Mouse (Mus musculus) MEL (cell line): Measurements from ENCODE around the gene Gdf1. TPM values are rescaled to one million over a fixed set of nuclear protein-coding genes. Genes with fewer than 3 reads are reported as not detected.

Experiments
- DNase-seq: peaks from one replicate; pipeline ENCODE4 v3.0.0; 2011; ENCODE audit warnings: low read depth, low spot score
- H3K27ac ChIP-seq: 2 replicates; pipeline ENCODE4 v1.5.1; 2012; ENCODE audit warnings: low read depth, mild to moderate bottlenecking, control low read depth, low read length, moderate library complexity; ENCODE audit not compliant: control insufficient read depth
- H3K27me3 ChIP-seq, 2 experiments: fragments of 150-350 bp in 1 of 2; sonication (generic) in 1 of 2; 2 replicates each; pipeline ENCODE4 v1.6.1; 2012; ENCODE audit warnings: low read length in 2 of 2, mild to moderate bottlenecking in 2 of 2, improper control_type of control experiment in 1 of 2, moderate library complexity in 1 of 2; ENCODE audit not compliant: insufficient read depth in 2 of 2, control insufficient read depth in 1 of 2
- H3K36me3 ChIP-seq, 2 experiments: 2 replicates each; pipeline ENCODE4 v1.6.1; 2012 to 2014; ENCODE audit warnings: low read length in 2 of 2, improper control_type of control experiment in 1 of 2, inconsistent platforms in 1 of 2, mild to moderate bottlenecking in 1 of 2; ENCODE audit not compliant: insufficient read depth in 2 of 2, control insufficient read depth in 1 of 2
- H3K4me1 ChIP-seq, 2 experiments: fragments of 150-350 bp in 1 of 2; sonication (generic) in 1 of 2; 2 replicates each; pipeline ENCODE4 v1.6.1; 2012; ENCODE audit warnings: low read length in 2 of 2, improper control_type of control experiment in 1 of 2, mild to moderate bottlenecking in 1 of 2; ENCODE audit not compliant: insufficient read depth in 2 of 2, control insufficient read depth in 1 of 2
- H3K4me3 ChIP-seq, 2 experiments: fragments of 150-350 bp in 1 of 2; sonication (generic) in 1 of 2; 2 replicates each; pipeline ENCODE4 v1.5.1; 2012; ENCODE audit warnings: low read depth in 2 of 2, low read length in 2 of 2, mild to moderate bottlenecking in 2 of 2, moderate library complexity in 2 of 2, control low read depth in 1 of 2, improper control_type of control experiment in 1 of 2; ENCODE audit not compliant: control insufficient read depth in 1 of 2, insufficient read depth in 1 of 2
- H3K79me2 ChIP-seq: 2 replicates; pipeline ENCODE4 v1.6.1; 2012; ENCODE audit warnings: mild to moderate bottlenecking, low read length, moderate library complexity; ENCODE audit not compliant: control insufficient read depth, poor library complexity, insufficient read depth
- H3K9ac ChIP-seq: 2 replicates; pipeline ENCODE4 v1.6.1; 2012; ENCODE audit warnings: low read depth, mild to moderate bottlenecking, control low read depth, low read length, moderate library complexity; ENCODE audit not compliant: control insufficient read depth, poor library complexity, severe bottlenecking
- H3K9me3 ChIP-seq: fragments of 150-350 bp; sonication (generic); replicated peaks from 2 replicates; pipeline ENCODE4 v1.6.1; 2012; ENCODE audit warnings: mild to moderate bottlenecking, low read length, improper control_type of control experiment, moderate library complexity; ENCODE audit not compliant: insufficient read depth
- BHLHE40 ChIP-seq: IDR thresholded peaks from 2 replicates; pipeline ENCODE4 v1.6.1; 2012; ENCODE audit warnings: low read depth, mild to moderate bottlenecking, inconsistent platforms, low read length, improper control_type of control experiment, borderline replicate concordance
- CHD1 ChIP-seq: IDR thresholded peaks from 2 replicates; pipeline ENCODE4 v1.6.1; 2012; ENCODE audit warnings: low read depth, mild to moderate bottlenecking, inconsistent platforms, low read length, improper control_type of control experiment
- CHD2 ChIP-seq: IDR thresholded peaks from 2 replicates; pipeline ENCODE4 v1.6.1; 2011; ENCODE audit warnings: low read length, improper control_type of control experiment
- CTCF ChIP-seq, 3 experiments: IDR thresholded peaks in 2 of 3; conservative IDR thresholded peaks in 1 of 3; 2 replicates each; pipeline ENCODE4 v1.5.1; 2011 to 2012; ENCODE audit warnings: low read length in 3 of 3, low read depth in 2 of 3, mild to moderate bottlenecking in 2 of 3, improper control_type of control experiment in 1 of 3, inconsistent platforms in 1 of 3, mixed read lengths in 1 of 3, moderate library complexity in 1 of 3; ENCODE audit not compliant: control insufficient read depth in 1 of 3, insufficient read depth in 1 of 3, poor library complexity in 1 of 3, severe bottlenecking in 1 of 3
- E2F4 ChIP-seq: IDR thresholded peaks from 2 replicates; pipeline ENCODE4 v1.6.1; 2011; ENCODE audit warnings: low read depth, low read length, improper control_type of control experiment, borderline replicate concordance
- ELF1 ChIP-seq: IDR thresholded peaks from 2 replicates; pipeline ENCODE4 v1.6.1; 2014; ENCODE audit warnings: low read depth, mild to moderate bottlenecking, inconsistent platforms, low read length, improper control_type of control experiment, moderate library complexity
- ETS1 ChIP-seq: IDR thresholded peaks from 2 replicates; pipeline ENCODE4 v1.6.1; 2012; ENCODE audit warnings: low read depth, mild to moderate bottlenecking, inconsistent platforms, low read length, improper control_type of control experiment, moderate library complexity
- GATA1 ChIP-seq: IDR thresholded peaks from 2 replicates; pipeline ENCODE4 v1.6.1; 2011; ENCODE audit warnings: low read depth, low read length, improper control_type of control experiment
- HCFC1 ChIP-seq: IDR thresholded peaks from 2 replicates; pipeline ENCODE4 v1.6.1; 2012; ENCODE audit warnings: low read depth, mild to moderate bottlenecking, inconsistent platforms, low read length, improper control_type of control experiment, moderate library complexity
- KAT2A ChIP-seq: conservative IDR thresholded peaks from 2 replicates; pipeline ENCODE4 v1.6.1; 2012; ENCODE audit warnings: low read depth, low read length, improper control_type of control experiment, inconsistent platforms
- MAFK ChIP-seq: IDR thresholded peaks from 2 replicates; pipeline ENCODE4 v1.6.1; 2011; ENCODE audit warnings: low read depth, mild to moderate bottlenecking, low read length, improper control_type of control experiment, borderline replicate concordance
- MAX ChIP-seq: IDR thresholded peaks from 2 replicates; pipeline ENCODE4 v1.6.1; 2011; ENCODE audit warnings: low read length, improper control_type of control experiment
- MEF2A ChIP-seq: IDR thresholded peaks from 2 replicates; pipeline ENCODE4 v1.6.1; 2014; ENCODE audit warnings: low read depth, mild to moderate bottlenecking, inconsistent platforms, low read length, improper control_type of control experiment; ENCODE audit not compliant: poor library complexity, insufficient replicate concordance, severe bottlenecking; ENCODE audit errors: extremely low read depth
- MYB ChIP-seq: IDR thresholded peaks from 2 replicates; pipeline ENCODE4 v1.6.1; 2011; ENCODE audit warnings: mild to moderate bottlenecking, low read depth, low read length, improper control_type of control experiment
- NRF1 ChIP-seq: IDR thresholded peaks from 2 replicates; pipeline ENCODE4 v1.6.1; 2014; ENCODE audit warnings: low read depth, mild to moderate bottlenecking, inconsistent platforms, low read length, improper control_type of control experiment, moderate library complexity; ENCODE audit not compliant: poor library complexity, insufficient read depth, severe bottlenecking
- POLR2A ChIP-seq, 2 experiments: IDR thresholded peaks; 2 replicates each; pipeline ENCODE4 v1.6.1; 2011 to 2012; ENCODE audit warnings: low read length in 2 of 2, mild to moderate bottlenecking in 2 of 2, control low read depth in 1 of 2, improper control_type of control experiment in 1 of 2, low read depth in 1 of 2, moderate library complexity in 1 of 2; ENCODE audit not compliant: control insufficient read depth in 1 of 2, insufficient read depth in 1 of 2, poor library complexity in 1 of 2
- POLR2AphosphoS5 ChIP-seq: IDR thresholded peaks from 2 replicates; pipeline ENCODE4 v1.6.1; 2012; ENCODE audit warnings: low read depth, borderline replicate concordance, mild to moderate bottlenecking, inconsistent platforms, low read length, moderate library complexity, mixed read lengths
- RAD21 ChIP-seq: IDR thresholded peaks from 2 replicates; pipeline ENCODE4 v1.6.1; 2011; ENCODE audit warnings: mild to moderate bottlenecking, low read depth, low read length, improper control_type of control experiment
- SIN3A ChIP-seq: IDR thresholded peaks from 2 replicates; pipeline ENCODE4 v1.6.1; 2012; ENCODE audit warnings: low read length, improper control_type of control experiment, inconsistent platforms
- SMC3 ChIP-seq: IDR thresholded peaks from 2 replicates; pipeline ENCODE4 v1.6.1; 2011; ENCODE audit warnings: low read depth, low read length, improper control_type of control experiment
- TCF12 ChIP-seq: IDR thresholded peaks from 2 replicates; pipeline ENCODE4 v1.6.1; 2014; ENCODE audit warnings: low read depth, mild to moderate bottlenecking, inconsistent platforms, low read length, improper control_type of control experiment, moderate library complexity
- UBTF ChIP-seq: IDR thresholded peaks from 2 replicates; pipeline ENCODE4 v1.6.1; 2012; ENCODE audit warnings: low read depth, mild to moderate bottlenecking, inconsistent platforms, low read length, improper control_type of control experiment, moderate library complexity, borderline replicate concordance; ENCODE audit not compliant: insufficient read depth
- USF1 ChIP-seq: IDR thresholded peaks from 2 replicates; pipeline ENCODE4 v1.6.1; 2014; ENCODE audit warnings: low read depth, mild to moderate bottlenecking, inconsistent platforms, low read length, improper control_type of control experiment, moderate library complexity
- USF2 ChIP-seq, 2 experiments: IDR thresholded peaks; 2 replicates each; pipeline ENCODE4 v1.6.1; 2011 to 2012; ENCODE audit warnings: improper control_type of control experiment in 2 of 2, low read length in 2 of 2, borderline replicate concordance in 1 of 2, inconsistent platforms in 1 of 2, low read depth in 1 of 2, mild to moderate bottlenecking in 1 of 2; ENCODE audit not compliant: insufficient read depth in 1 of 2
- ZC3H11A ChIP-seq: IDR thresholded peaks from 2 replicates; pipeline ENCODE4 v1.6.1; 2012; ENCODE audit warnings: low read depth, mild to moderate bottlenecking, inconsistent platforms, low read length, improper control_type of control experiment
- ZKSCAN1 ChIP-seq: IDR thresholded peaks from 2 replicates; pipeline ENCODE4 v1.6.1; 2012; ENCODE audit warnings: low read depth, mild to moderate bottlenecking, inconsistent platforms, low read length, improper control_type of control experiment, moderate library complexity
- polyA plus RNA-seq, 2 experiments: library from polyadenylated mRNA; stranded (reverse) in 1 of 2; unstranded in 1 of 2; fragments of >175 nt in 1 of 2; fragments of >200 nt in 1 of 2; gene quantifications; 2 replicates each; pipeline versions ENCODE4 v1.2.1 to v1.2.4; 2012; ENCODE audit warnings: low replicate concordance in 2 of 2, low read depth in 1 of 2; ENCODE audit not compliant: insufficient read length in 2 of 2, insufficient read depth in 1 of 2, missing spikeins in 1 of 2
- total RNA-seq: library from RNA; depleted of rRNA; stranded (reverse); fragments of 300-350 nt; gene quantifications from 2 replicates; pipeline ENCODE4 v1.2.3, GENCODE M21; 2012

Gene Gdf1
- total and polyA plus RNA-seq, 3 experiments = 1.9 to 2.6 TPM; not detected in 1

GRCm38 (mm10) chr8:70302358-70302890, 27.2 kb upstream of the Gdf1 start, which contains the start of the genes Ddx49 and Cope (continued):
- TF ChIP-seq UBTF (no peak), HCFC1 (peak; percentile 96), POLR2AphosphoS5 (no peak), TCF12 (no peak; the same call in 1 of the 2 replicates), SIN3A (peak; percentile 98), GATA1 (0 out of 2 replicates have a peak, but pooled peaks have one; percentile 14), ZKSCAN1 (no peak), POLR2A (IDR thresholded peaks at IDR 0.05; ENCODE audit: control insufficient read depth in 1 of 2, insufficient read depth in 1 of 2, low read depth in 1 of 2, low read length in 2 of 2, poor library complexity in 1 of 2) (peak; percentile 65 to 84), E2F4 (peak; percentile 60; the same call in 1 of the 2 replicates), MAFK (no peak)

- Histone ChIP-seq H3K9ac (peak overlapping the region; percentile 93), H3K4me1 (peaks cover 4 to 12% of the 10 kb centered on the region in 2 experiments), H3K4me3 (peak overlapping the region; percentile 60 to 91), H3K36me3 (peaks cover 2 to 6% of the 10 kb centered on the region in 2 experiments), H3K27me3 (no peaks in the 10 kb centered on the region), H3K79me2 (peaks cover 34% of the 10 kb centered on the region), H3K9me3 (no peaks in the 10 kb centered on the region), H3K27ac (peak overlapping the region; percentile 82)
- no peak for DNase-seq
- TF ChIP-seq ELF1 (no peak), ZKSCAN1 (no peak), MYB (no peak), MAX (0 out of 2 replicates have a peak, but pooled peaks have one; percentile 2), MEF2A (no peak), USF1 (no peak)
Measured at GRCm38 (mm10) chr8:70302901-70303300, 26.7 kb upstream of the Gdf1 start.

DNA sequence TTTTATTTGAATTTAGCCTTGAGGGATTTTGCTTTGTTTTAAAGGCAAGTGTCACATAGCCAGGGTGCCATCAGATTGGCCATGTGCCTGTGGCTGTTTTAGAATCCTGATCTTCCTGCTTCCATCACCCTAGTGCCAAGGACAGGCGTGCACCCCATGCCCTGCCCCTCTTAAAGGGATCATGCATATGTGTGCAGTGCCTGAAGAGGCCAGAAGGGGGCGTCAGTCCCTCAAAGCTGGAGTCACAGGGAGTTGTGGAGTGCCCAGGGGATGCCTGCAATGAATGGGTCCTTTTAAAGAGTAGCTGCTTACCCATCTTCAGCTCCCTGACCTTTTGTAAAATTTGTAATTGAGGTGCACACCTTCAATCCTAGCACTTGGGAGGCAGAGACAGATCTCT, 20.3 kb upstream of the Gdf1 start:
- Histone ChIP-seq H3K36me3 (peaks cover 0 to 5% of the 10 kb centered on the region in 2 experiments; a peak in 2 of 4 replicates), H3K79me2 (no peaks in the 10 kb centered on the region; the same call in 1 of the 2 replicates), H3K9ac (no peak overlapping the region), H3K27me3 (no peaks in the 10 kb centered on the region), H3K4me3 (no peak overlapping the region), H3K9me3 (no peaks in the 10 kb centered on the region), H3K27ac (no peak overlapping the region), H3K4me1 (no peaks in the 10 kb centered on the region)
- TF ChIP-seq MEF2A (no peak), ZC3H11A (peak; percentile 36; the same call in 1 of the 2 replicates), KAT2A (no peak), POLR2AphosphoS5 (no peak), RAD21 (peak; percentile 61), BHLHE40 (no peak), USF2 (IDR thresholded peaks at IDR 0.05; ENCODE audit: borderline replicate concordance in 1 of 2, insufficient read depth in 1 of 2, low read depth in 1 of 2, low read length in 2 of 2) (no peak), POLR2A (IDR thresholded peaks at IDR 0.05; ENCODE audit: control insufficient read depth in 1 of 2, insufficient read depth in 1 of 2, low read depth in 1 of 2, low read length in 2 of 2, poor library complexity in 1 of 2) (no peak), CTCF (IDR thresholded peaks at IDR 0.05 in 2 of 3, conservative IDR thresholded peaks at IDR 0.05 in 1 of 3; ENCODE audit: control insufficient read depth in 1 of 3, insufficient read depth in 1 of 3, low read depth in 2 of 3, low read length in 3 of 3, poor library complexity in 1 of 3, severe bottlenecking in 1 of 3) (peak; percentile 73 to 84 (median 79)), ETS1 (no peak), SMC3 (peak; percentile 62), CHD2 (no peak), NRF1 (no peak), ZKSCAN1 (no peak), CHD1 (no peak)
- DNase-seq = peak; percentile 72
